Mouse (Mus musculus): ENCODE measurements around the gene Tas2r110.

Gene Tas2r110

GRCm38 (mm10) chr6:132867708-132868107 lies at the start of gene Tas2r110:
TSS of gene Tas2r110 (plus strand) at chr6:132868008.
- no peak for DNase-seq (ENCODE audit: low spot score)

GRCm38 (mm10) chr6:132846842-132847241 lies 21.0 kb upstream of the Tas2r110 start, which contains the start of gene Tas2r123:
TSS of gene Tas2r123 (plus strand) at chr6:132847142.
- no peak for DNase-seq (ENCODE audit: low spot score)

- no peak for DNase-seq (ENCODE audit: low spot score)
Measured at GRCm38 (mm10) chr6:132855138-132855537, 12.7 kb upstream of the Tas2r110 start, which contains the start of gene Tas2r116. TSS of gene Tas2r116 (plus strand) at chr6:132855438.

GRCm38 (mm10) chr6:132892711-132893110 lies 24.9 kb downstream of the Tas2r110 start, which contains the start of gene Tas2r113:
TSS of gene Tas2r113 (plus strand) at chr6:132893011.
- no peak for DNase-seq (ENCODE audit: low spot score)

GRCm38 (mm10) chr6:132909351-132909750 lies 41.5 kb downstream of the Tas2r110 start, which contains the start of gene Tas2r125:
TSS of gene Tas2r125 (plus strand) at chr6:132909651.
- no peak for DNase-seq (ENCODE audit: low spot score)

Measured in urinary bladder, postnatal 25 days (tissue).